ENCODE assay signal across 19 mouse cellular contexts in the genomic region with DNA sequence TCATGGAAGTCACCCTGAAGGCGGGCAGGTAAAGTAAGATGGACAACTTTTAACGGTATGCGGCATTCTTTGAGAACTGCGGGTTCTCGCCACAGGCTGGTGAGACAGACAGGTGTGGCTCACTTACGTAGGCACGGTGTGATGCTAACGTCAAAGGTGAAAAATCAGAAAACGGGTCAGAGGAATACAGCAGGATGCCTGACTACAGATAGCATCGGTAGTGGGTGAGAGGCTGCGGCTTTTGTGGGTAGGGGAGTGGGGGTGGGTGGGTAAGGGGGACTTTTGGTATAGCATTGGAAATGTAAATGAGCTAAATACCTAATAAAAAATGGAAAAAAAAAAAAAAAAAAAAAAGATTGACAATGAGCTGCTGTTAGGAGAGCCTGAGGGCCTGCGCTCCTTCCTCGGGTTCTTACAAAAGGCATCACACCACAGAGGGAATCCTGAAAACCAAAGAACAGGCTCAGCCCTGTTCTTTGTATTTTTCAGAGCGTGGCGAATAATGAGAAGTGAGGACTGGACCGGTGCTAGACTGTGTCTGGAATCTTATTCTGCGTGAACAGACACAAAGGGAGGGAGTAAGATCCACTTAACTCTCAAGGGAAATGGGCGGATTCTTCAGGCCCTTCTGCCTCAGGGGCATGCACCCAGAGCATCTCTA. TPM values are rescaled to one million over a fixed set of nuclear protein-coding genes. Genes with fewer than 3 reads are reported as not detected.
A peak's percentile ranks its signal among the peaks of the same experiment; 100 is the strongest.
DNase-seq lines count a peak whose midpoint lies in the region; ATAC-seq and TF ChIP-seq lines count a peak whose summit lies in the region.
"Had no signal": no experiment of that assay in that cellular context is flagged by ENCODE, and none has a peak within 500 bp of the region (broad histone marks: within the 10 kb centered on the region; RNA-seq: fewer than 3 reads in every experiment).

No protein-coding gene starts in this region.

- 81% methylated on average over 18 of the region's 18 CpGs for WGBS in liver, embryonic 11.5 days
- 78% methylated on average over 18 of the region's 18 CpGs for whole genome bisulfite sequencing in liver, postnatal 0 days (ENCODE audit: insufficient replicate concordance)
- WGBS in hindbrain, embryonic 13.5 days, result 70% methylated on average over 18 of the region's 18 CpGs
- WGBS in midbrain, embryonic 16.5 days, result 56% methylated on average over 18 of the region's 18 CpGs

- no peak overlapping the region for H3K9ac ChIP-seq in liver, embryonic 11.5 days (ENCODE audit: low read depth, low read length)
- H3K9ac ChIP-seq in liver, postnatal 0 days (replicated peaks), result no peak overlapping the region
- H3K9ac ChIP-seq in hindbrain, embryonic 13.5 days, result no peak overlapping the region
- no peak overlapping the region for H3K9ac ChIP-seq in midbrain, embryonic 16.5 days (ENCODE audit: low read depth, low read length)
- H3K9ac ChIP-seq: embryonic facial prominence, embryonic 13.5 days; heart, embryonic 15.5 days; intestine, embryonic 15.5 days; limb, embryonic 15.5 days; lung, embryonic 14.5 days; stomach, embryonic 15.5 days had no signal

- TF ChIP-seq EP300 in liver, postnatal 0 days (IDR thresholded peaks at IDR 0.05; ENCODE audit: low read depth), result no peak

- no peak overlapping the region for H3K4me2 ChIP-seq in liver, embryonic 11.5 days
- H3K4me2 ChIP-seq in liver, postnatal 0 days (ENCODE audit: low read depth, low read length), result no peak overlapping the region
- no peak overlapping the region for H3K4me2 ChIP-seq in hindbrain, embryonic 13.5 days
- H3K4me2 ChIP-seq in midbrain, embryonic 16.5 days (ENCODE audit: low read length), result no peak overlapping the region; the same call in 1 of the 2 replicates
- H3K4me2 ChIP-seq: embryonic facial prominence, embryonic 13.5 days; heart, embryonic 15.5 days; intestine, embryonic 15.5 days; limb, embryonic 15.5 days; lung, embryonic 14.5 days; stomach, embryonic 15.5 days had no signal

- peak; percentile 31; the same call in 1 of the 2 replicates for ATAC-seq in liver, embryonic 11.5 days (replicated peaks; ENCODE audit: low FRiP score)
- ATAC-seq in liver, postnatal 0 days, result no peak
- 0 out of 2 replicates have a peak, but pooled peaks have one; percentile 36 for ATAC-seq in common myeloid progenitor, adult 5-6 weeks (replicated peaks; ENCODE audit: low read depth, poor library complexity, severe bottlenecking)
- peak; percentile 59; the same call in 1 of the 2 replicates for ATAC-seq in hindbrain, embryonic 13.5 days (ENCODE audit: low FRiP score)
- peak; percentile 76 for ATAC-seq in midbrain, embryonic 16.5 days
- ATAC-seq in monocyte, adult 5-6 weeks (replicated peaks; ENCODE audit: insufficient number of reproducible peaks, low FRiP score, low TSS enrichment, poor library complexity, severe bottlenecking), result no peak
- ATAC-seq: intestine, embryonic 15.5 days had no signal

- no peak for DNase-seq in liver, embryonic 11.5 days (ENCODE audit: low spot score)
- DNase-seq in liver, postnatal 0 days, result no peak
- no peak for DNase-seq in spleen, adult 12 weeks (ENCODE audit: low spot score)
- DNase-seq in layer of hippocampus, adult 2 months (ENCODE audit: low spot score in 2 of 2), result no peak
- DNase-seq: adrenal gland, adult 8-10 months; cerebellum, adult 9-11 months; kidney, postnatal 36 days; right cerebral cortex, postnatal 4 days; thymus, postnatal 25 days had no signal

- no peaks in the 10 kb centered on the region for H3K9me3 ChIP-seq in liver, embryonic 11.5 days (ENCODE audit: control insufficient read depth, low read length)
- no peaks in the 10 kb centered on the region for H3K9me3 ChIP-seq in liver, postnatal 0 days (ENCODE audit: low read length)
- no peaks in the 10 kb centered on the region for H3K9me3 ChIP-seq in hindbrain, embryonic 13.5 days
- no peaks in the 10 kb centered on the region; the same call in 1 of the 2 replicates for H3K9me3 ChIP-seq in midbrain, embryonic 16.5 days (replicated peaks; ENCODE audit: control insufficient read depth, low read length, poor library complexity, severe bottlenecking)
- H3K9me3 ChIP-seq: embryonic facial prominence, embryonic 13.5 days; heart, embryonic 15.5 days; intestine, embryonic 15.5 days; limb, embryonic 15.5 days; stomach, embryonic 15.5 days had no signal

- H3K4me3 ChIP-seq in liver, embryonic 11.5 days (ENCODE audit: low read depth, low read length), result no peak overlapping the region
- no peak overlapping the region for H3K4me3 ChIP-seq in liver, postnatal 0 days (ENCODE audit: low read depth, low read length)
- no peak overlapping the region for H3K4me3 ChIP-seq in hindbrain, embryonic 13.5 days
- H3K4me3 ChIP-seq in midbrain, embryonic 16.5 days (ENCODE audit: low read depth, low read length), result no peak overlapping the region
- H3K4me3 ChIP-seq in layer of hippocampus, adult 2 months, result no peak overlapping the region
- H3K4me3 ChIP-seq: embryonic facial prominence, embryonic 13.5 days; heart, embryonic 15.5 days; intestine, embryonic 15.5 days; limb, embryonic 15.5 days; stomach, embryonic 15.5 days had no signal

- H3K27me3 ChIP-seq in liver, embryonic 11.5 days (replicated peaks; ENCODE audit: control insufficient read depth, insufficient read depth, low read length), result no peaks in the 10 kb centered on the region
- H3K27me3 ChIP-seq in liver, postnatal 0 days (ENCODE audit: insufficient read depth, low read length), result no peaks in the 10 kb centered on the region
- no peaks in the 10 kb centered on the region for H3K27me3 ChIP-seq in hindbrain, embryonic 13.5 days
- no peaks in the 10 kb centered on the region for H3K27me3 ChIP-seq in midbrain, embryonic 16.5 days (ENCODE audit: control insufficient read depth, insufficient read depth, low read depth, low read length)
- H3K27me3 ChIP-seq: embryonic facial prominence, embryonic 13.5 days; heart, embryonic 15.5 days; intestine, embryonic 15.5 days; limb, embryonic 15.5 days; stomach, embryonic 15.5 days had no signal

- H3K36me3 ChIP-seq in liver, embryonic 11.5 days (ENCODE audit: control insufficient read depth, insufficient read depth, low read length), result no peaks in the 10 kb centered on the region
- no peaks in the 10 kb centered on the region for H3K36me3 ChIP-seq in liver, postnatal 0 days (replicated peaks; ENCODE audit: insufficient read depth, low read length)
- no peaks in the 10 kb centered on the region for H3K36me3 ChIP-seq in hindbrain, embryonic 13.5 days
- H3K36me3 ChIP-seq in midbrain, embryonic 16.5 days (ENCODE audit: control insufficient read depth, insufficient read depth, low read length), result no peaks in the 10 kb centered on the region
- H3K36me3 ChIP-seq: embryonic facial prominence, embryonic 13.5 days; heart, embryonic 15.5 days; intestine, embryonic 15.5 days; limb, embryonic 15.5 days; stomach, embryonic 15.5 days had no signal

- no peak for TF ChIP-seq CTCF in liver, postnatal 0 days (IDR thresholded peaks at IDR 0.05; ENCODE audit: low read depth)
- TF ChIP-seq CTCF in layer of hippocampus, adult 2 months (conservative IDR thresholded peaks at IDR 0.05), result no peak

- H3K4me1 ChIP-seq in liver, embryonic 11.5 days (replicated peaks; ENCODE audit: control insufficient read depth, insufficient read depth, low read length), result no peaks in the 10 kb centered on the region
- no peaks in the 10 kb centered on the region for H3K4me1 ChIP-seq in liver, postnatal 0 days (ENCODE audit: insufficient read depth)
- H3K4me1 ChIP-seq in hindbrain, embryonic 13.5 days (replicated peaks), result no peaks in the 10 kb centered on the region
- no peaks in the 10 kb centered on the region for H3K4me1 ChIP-seq in midbrain, embryonic 16.5 days (ENCODE audit: control insufficient read depth, insufficient read depth, low read length)
- H3K4me1 ChIP-seq: embryonic facial prominence, embryonic 13.5 days; heart, embryonic 15.5 days; intestine, embryonic 15.5 days; limb, embryonic 15.5 days; stomach, embryonic 15.5 days had no signal

- H3K27ac ChIP-seq in liver, embryonic 11.5 days (ENCODE audit: low read depth, low read length), result no peak overlapping the region
- H3K27ac ChIP-seq in liver, postnatal 0 days (ENCODE audit: low read depth), result no peak overlapping the region
- H3K27ac ChIP-seq in hindbrain, embryonic 13.5 days, result no peak overlapping the region
- H3K27ac ChIP-seq in midbrain, embryonic 16.5 days (ENCODE audit: low read length), result no peak overlapping the region
- H3K27ac ChIP-seq in layer of hippocampus, adult 2 months, result no peak overlapping the region
- H3K27ac ChIP-seq: embryonic facial prominence, embryonic 13.5 days; heart, embryonic 15.5 days; intestine, embryonic 15.5 days; limb, embryonic 15.5 days; stomach, embryonic 15.5 days had no signal

RNA-seq across cellular contexts. Expression of gene Pla2g4a, which starts 49.0 kb away (rescaled TPM):
- 23.6 and 27.3 TPM in 2 replicates for polyA plus RNA-seq in liver, embryonic 11.5 days (2014; fragmentation: Nextera tagmentation; extraction: Ambion mirVana)
- 4.9 and 5.5 TPM in 2 replicates for polyA plus RNA-seq in liver, postnatal 0 days (2015; fragmentation: Nextera tagmentation; extraction: Ambion mirVana)
- 98.8 and 117 TPM in 2 replicates for total RNA-seq in common myeloid progenitor, adult 5-6 weeks (2017)
- polyA plus RNA-seq in hindbrain, embryonic 13.5 days (2015; fragmentation: Nextera tagmentation; extraction: Ambion mirVana), result 2.1 and 2.8 TPM in 2 replicates
- 0.57 and 1.0 TPM in 2 replicates for polyA plus RNA-seq in midbrain, embryonic 16.5 days (2015; fragmentation: Nextera tagmentation; extraction: Ambion mirVana)
- 1 to 10 TPM; 1.5 to 1.6 TPM for total RNA-seq in layer of hippocampus, adult 2 months (2021)
- 16.5 to 30.5 TPM (median 25.9 TPM) in 3 replicates for total RNA-seq in monocyte, adult 5-6 weeks (2017)

Comparison
In these comparisons a context has a peak if more than half of its experiments do, and no peak if none do; other contexts are left out.
1. ATAC-seq: peak in liver, embryonic 11.5 days (single experiment), common myeloid progenitor, adult 5-6 weeks (single experiment), hindbrain, embryonic 13.5 days (single experiment) and midbrain, embryonic 16.5 days (single experiment); none in liver, postnatal 0 days (single experiment) and monocyte, adult 5-6 weeks (single experiment).